Mouse (Mus musculus) cortical plate, adult 2 months (tissue): ENCODE data around the gene Fgfr2.

ENCODE experiments used
- CTCF ChIP-seq: fragments of 200-500 bp; IDR thresholded peaks from 2 replicates; pipeline ENCODE4 v1.5.1; 2011; ENCODE audit warnings: mild to moderate bottlenecking, control low read depth, low read length; ENCODE audit not compliant: insufficient read depth; ENCODE audit errors: extremely low read depth
- POLR2A ChIP-seq: fragments of 200-500 bp; IDR thresholded peaks from 2 replicates; pipeline ENCODE4 v1.6.1; 2011; ENCODE audit warnings: mild to moderate bottlenecking, low read length, control low read depth; ENCODE audit not compliant: insufficient read depth; ENCODE audit errors: extremely low read depth

DNA sequence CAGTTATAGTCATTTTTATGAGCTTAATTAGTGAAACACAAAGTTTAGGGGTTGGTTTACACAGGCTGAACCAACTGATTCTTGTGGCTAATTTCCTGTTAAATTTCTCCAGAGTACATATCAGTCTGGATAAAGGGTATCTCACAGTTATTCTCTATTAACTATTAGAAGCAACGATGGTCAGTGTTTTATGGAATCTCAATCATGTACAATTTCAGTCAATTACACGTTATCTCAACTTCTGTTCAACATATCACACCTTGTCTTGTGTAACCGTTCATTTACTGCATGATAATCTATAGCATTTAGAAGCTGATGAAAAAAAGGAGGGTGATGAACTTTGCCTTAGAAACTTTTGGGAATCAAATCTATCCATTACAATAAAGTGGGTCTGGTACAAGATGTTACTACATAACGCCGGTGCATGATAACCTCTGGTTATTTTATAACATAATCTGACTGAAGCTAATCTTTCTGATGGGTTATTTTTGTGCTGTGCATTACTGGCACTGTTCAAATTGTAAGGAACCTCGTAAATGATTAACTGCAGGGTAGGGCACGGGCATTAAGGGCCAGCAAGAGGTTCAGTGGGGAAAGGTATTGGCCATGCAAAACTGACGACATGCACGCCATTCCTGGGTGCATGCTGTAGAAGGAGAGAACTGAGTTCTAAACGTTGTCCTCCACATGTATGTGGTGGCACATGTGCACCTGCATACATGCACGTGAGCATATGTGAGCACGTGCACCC is 2121.0 kb downstream of the Fgfr2 start:
- TF ChIP-seq POLR2A, result no peak
- no peak for TF ChIP-seq CTCF
